Mouse (Mus musculus) midbrain, embryonic 16.5 days (tissue): ENCODE data around the gene Pnpo. TPM values are rescaled to one million over a fixed set of nuclear protein-coding genes. Genes with fewer than 3 reads are reported as not detected.

ENCODE experiments used
- ATAC-seq: fragments of 200-750 bp; cut with Nextera tagmentation; 2 replicates; pipeline ENCODE4 v1.8.0; 2017; ENCODE audit warnings: moderate TSS enrichment
- H3K27ac ChIP-seq: fragments of 300-500 bp; sonication (generic); 2 replicates; pipeline ENCODE4 v1.5.1; 2014; ENCODE audit warnings: mild to moderate bottlenecking, low read length, mixed read lengths
- H3K27me3 ChIP-seq: fragments of 300-500 bp; sonication (generic); 2 replicates; pipeline ENCODE4 v1.6.1; 2014; ENCODE audit warnings: low read depth, low read length, mixed read lengths; ENCODE audit not compliant: control insufficient read depth, insufficient read depth
- H3K36me3 ChIP-seq: fragments of 300-500 bp; sonication (generic); 2 replicates; pipeline ENCODE4 v1.6.1; 2014; ENCODE audit warnings: mild to moderate bottlenecking, low read length, moderate library complexity, mixed read lengths; ENCODE audit not compliant: control insufficient read depth, insufficient read depth
- H3K4me1 ChIP-seq: fragments of 300-500 bp; sonication (generic); 2 replicates; pipeline ENCODE4 v1.6.1; 2014; ENCODE audit warnings: mild to moderate bottlenecking, low read length, mixed read lengths; ENCODE audit not compliant: control insufficient read depth, insufficient read depth
- H3K4me2 ChIP-seq: fragments of 300-500 bp; sonication (generic); 2 replicates; pipeline ENCODE4 v1.6.1; 2014; ENCODE audit warnings: mild to moderate bottlenecking, low read length, mixed read lengths
- H3K4me3 ChIP-seq: fragments of 300-500 bp; sonication (generic); 2 replicates; pipeline ENCODE4 v1.5.1; 2014; ENCODE audit warnings: low read depth, mild to moderate bottlenecking, low read length, moderate library complexity, mixed read lengths
- H3K9ac ChIP-seq: fragments of 300-500 bp; sonication (generic); 2 replicates; pipeline ENCODE4 v1.6.1; 2014; ENCODE audit warnings: low read depth, low read length, mixed read lengths
- H3K9me3 ChIP-seq: fragments of 300-500 bp; sonication (generic); replicated peaks from 2 replicates; pipeline ENCODE4 v1.6.1; 2014; ENCODE audit warnings: mild to moderate bottlenecking, low read length, mixed read lengths; ENCODE audit not compliant: control insufficient read depth, poor library complexity, severe bottlenecking
- WGBS: fragments of 180-500 bp; shearing (Covaris S2); extraction: QIAGEN DNeasy Blood & Tissue Kit; methylation state at CpG from one replicate; pipeline ENCODE4 v1.1.7; 2014; 5-methylcytosine and 5-hydroxymethylcytosine counted together
- polyA plus RNA-seq: library from polyadenylated mRNA; unstranded; fragments of >200 nt; fragmentation: Nextera tagmentation; extraction: Ambion mirVana; gene quantifications from 2 replicates; pipeline ENCODE4 v1.2.1, GENCODE M21; 2015

Pnpo gene
- polyA plus RNA-seq, 1 experiment from 2014 or later: 32.2 TPM

- no peak overlapping the region for H3K4me2 ChIP-seq
- no peak for ATAC-seq
- WGBS: 79% methylated on average over 15 of the region's 15 CpGs
- H3K4me3 ChIP-seq: no peak overlapping the region
- H3K9me3 ChIP-seq: no peaks in the 10 kb centered on the region
- peaks cover 4% of the 10 kb centered on the region; the same call in 1 of the 2 replicates for H3K27me3 ChIP-seq
- peaks cover 10% of the 10 kb centered on the region for H3K4me1 ChIP-seq
- H3K36me3 ChIP-seq: no peaks in the 10 kb centered on the region
- H3K27ac ChIP-seq: no peak overlapping the region
- H3K9ac ChIP-seq: no peak overlapping the region
Measured at GRCm38 (mm10) chr11:96981461-96981860, 37.7 kb upstream of the Pnpo start.

GRCm38 (mm10) chr11:96980021-96980420, 36.2 kb upstream of the Pnpo start:
- peaks cover 4% of the 10 kb centered on the region; the same call in 1 of the 2 replicates for H3K27me3 ChIP-seq
- H3K27ac ChIP-seq: no peak overlapping the region
- no peak overlapping the region for H3K4me2 ChIP-seq
- peaks cover 19% of the 10 kb centered on the region for H3K4me1 ChIP-seq
- WGBS: 75% methylated on average over 5 of the region's 5 CpGs
- no peaks in the 10 kb centered on the region for H3K36me3 ChIP-seq
- ATAC-seq: no peak
- no peaks in the 10 kb centered on the region for H3K9me3 ChIP-seq
- H3K9ac ChIP-seq: no peak overlapping the region
- no peak overlapping the region for H3K4me3 ChIP-seq

- 82% methylated on average over 7 of the region's 7 CpGs for WGBS
- ATAC-seq: no peak
- no peak overlapping the region for H3K9ac ChIP-seq
- H3K4me3 ChIP-seq: no peak overlapping the region
- no peaks in the 10 kb centered on the region for H3K9me3 ChIP-seq
- no peaks in the 10 kb centered on the region for H3K27me3 ChIP-seq
- H3K4me2 ChIP-seq: no peak overlapping the region
- no peak overlapping the region for H3K27ac ChIP-seq
- no peaks in the 10 kb centered on the region for H3K36me3 ChIP-seq
- peaks cover 20% of the 10 kb centered on the region for H3K4me1 ChIP-seq
Measured at GRCm38 (mm10) chr11:96979329-96979728, 35.5 kb upstream of the Pnpo start.

GRCm38 (mm10) chr11:96978401-96979246, 34.8 kb upstream of the Pnpo start:
- Histone ChIP-seq H3K4me3 (peak overlapping the region; percentile 64), H3K27ac (peak overlapping the region; percentile 86), H3K36me3 (no peaks in the 10 kb centered on the region), H3K4me2 (peak overlapping the region; percentile 91), H3K9me3 (no peaks in the 10 kb centered on the region), H3K4me1 (peaks cover 25% of the 10 kb centered on the region), H3K27me3 (no peaks in the 10 kb centered on the region), H3K9ac (peak overlapping the region; percentile 76)
- no peak; the same call in 1 of the 2 replicates for ATAC-seq
- WGBS: 34% methylated on average over 17 of the region's 17 CpGs

- peaks cover 31% of the 10 kb centered on the region for H3K4me1 ChIP-seq
- under 1% methylated on average over 45 of the region's 45 CpGs for whole genome bisulfite sequencing
- no peaks in the 10 kb centered on the region for H3K27me3 ChIP-seq
Measured at GRCm38 (mm10) chr11:96977606-96978400, 34.0 kb upstream of the Pnpo start.

GRCm38 (mm10) chr11:96976911-96977591, 33.3 kb upstream of the Pnpo start:
- Histone ChIP-seq H3K36me3 (no peaks in the 10 kb centered on the region), H3K9ac (peak overlapping the region; percentile 92), H3K27ac (peak overlapping the region; percentile 98), H3K4me2 (peak overlapping the region; percentile 76), H3K4me3 (peak overlapping the region; percentile 76), H3K27me3 (no peaks in the 10 kb centered on the region), H3K4me1 (peaks cover 31% of the 10 kb centered on the region), H3K9me3 (no peaks in the 10 kb centered on the region)
- WGBS: under 1% methylated on average over 38 of the region's 50 CpGs
- ATAC-seq: peak; percentile 77

More at GRCm38 (mm10) chr11:96977606-96978400, 34.0 kb upstream of the Pnpo start:
- peak overlapping the region; percentile 92 for H3K9ac ChIP-seq
- peak overlapping the region; percentile 76 for H3K4me3 ChIP-seq
- no peaks in the 10 kb centered on the region for H3K36me3 ChIP-seq
- H3K27ac ChIP-seq: peak overlapping the region; percentile 98
- no peaks in the 10 kb centered on the region for H3K9me3 ChIP-seq
- peak overlapping the region; percentile 91 for H3K4me2 ChIP-seq
- peak; percentile 98 for ATAC-seq

GRCm38 (mm10) chr11:96976379-96976687, 32.5 kb upstream of the Pnpo start:
- no peaks in the 10 kb centered on the region for H3K36me3 ChIP-seq
- peaks cover 32% of the 10 kb centered on the region for H3K4me1 ChIP-seq
- H3K9me3 ChIP-seq: no peaks in the 10 kb centered on the region
- peak overlapping the region; percentile 98 for H3K27ac ChIP-seq
- H3K4me2 ChIP-seq: peak overlapping the region; percentile 76
- peak overlapping the region; percentile 76 for H3K4me3 ChIP-seq
- no peak for ATAC-seq
- H3K9ac ChIP-seq: peak overlapping the region; percentile 92
- 51% methylated on average over 3 of the region's 3 CpGs for whole genome bisulfite sequencing
- no peaks in the 10 kb centered on the region for H3K27me3 ChIP-seq

GRCm38 (mm10) chr11:96975511-96976378, 32.0 kb upstream of the Pnpo start:
- WGBS: 71% methylated on average over 10 of the region's 10 CpGs
- no peak for ATAC-seq
- H3K27ac ChIP-seq: peak overlapping the region; percentile 98; the same call in 1 of the 2 replicates
- no peaks in the 10 kb centered on the region for H3K36me3 ChIP-seq
- peak overlapping the region; percentile 76 for H3K4me2 ChIP-seq
- peaks cover 33% of the 10 kb centered on the region for H3K4me1 ChIP-seq
- no peaks in the 10 kb centered on the region for H3K9me3 ChIP-seq
- no peaks in the 10 kb centered on the region for H3K27me3 ChIP-seq
- H3K4me3 ChIP-seq: peak overlapping the region; percentile 76
- H3K9ac ChIP-seq: peak overlapping the region; percentile 92
